Mouse (Mus musculus) limb, embryonic 12.5 days (tissue): Measurements from ENCODE around the gene Arf1. TPM values are rescaled to one million over a fixed set of nuclear protein-coding genes. Genes with fewer than 3 reads are reported as not detected.

Experiments
- ATAC-seq: fragments of 200-750 bp; cut with Nextera tagmentation; 2 replicates; pipeline ENCODE4 v1.8.0; 2017; ENCODE audit warnings: low read depth, moderate TSS enrichment; ENCODE audit not compliant: insufficient number of reproducible peaks, insufficient read depth, low FRiP score, low TSS enrichment
- H3K27ac ChIP-seq: fragments of 300-500 bp; sonication (generic); 2 replicates; pipeline ENCODE4 v1.5.1; 2016; ENCODE audit warnings: mild to moderate bottlenecking, moderate library complexity
- H3K27me3 ChIP-seq: fragments of 300-500 bp; sonication (generic); 2 replicates; pipeline ENCODE4 v1.6.1; 2016; ENCODE audit warnings: mild to moderate bottlenecking, moderate library complexity
- H3K36me3 ChIP-seq: fragments of 300-500 bp; sonication (generic); 2 replicates; pipeline ENCODE4 v1.6.1; 2016; ENCODE audit warnings: mild to moderate bottlenecking, moderate library complexity
- H3K4me1 ChIP-seq: fragments of 300-500 bp; sonication (generic); replicated peaks from 2 replicates; pipeline ENCODE4 v1.6.1; 2016
- H3K4me2 ChIP-seq: fragments of 300-500 bp; sonication (generic); 2 replicates; pipeline ENCODE4 v1.6.1; 2016; ENCODE audit warnings: mild to moderate bottlenecking, moderate library complexity
- H3K4me3 ChIP-seq: fragments of 300-500 bp; sonication (generic); replicated peaks from 2 replicates; pipeline ENCODE4 v1.5.1; 2016; ENCODE audit warnings: mild to moderate bottlenecking
- H3K9ac ChIP-seq: fragments of 300-500 bp; sonication (generic); replicated peaks from 2 replicates; pipeline ENCODE4 v1.6.1; 2016; ENCODE audit warnings: mild to moderate bottlenecking, moderate library complexity
- H3K9me3 ChIP-seq: fragments of 300-500 bp; sonication (generic); 2 replicates; pipeline ENCODE4 v1.6.1; 2016; ENCODE audit warnings: mild to moderate bottlenecking, moderate library complexity
- WGBS: fragments of 180-500 bp; shearing (Covaris S2); methylation state at CpG from one replicate; pipeline ENCODE4 v1.1.7; 2016; 5-methylcytosine and 5-hydroxymethylcytosine counted together
- polyA plus RNA-seq: library from polyadenylated mRNA; unstranded; fragments of >200 nt; fragmentation: Nextera tagmentation; extraction: Ambion mirVana; gene quantifications from 2 replicates; pipeline ENCODE4 v1.2.1, GENCODE M21; 2016

Gene Arf1
- polyA plus RNA-seq, 1 experiment from 2014 or later, result 603 TPM

DNA sequence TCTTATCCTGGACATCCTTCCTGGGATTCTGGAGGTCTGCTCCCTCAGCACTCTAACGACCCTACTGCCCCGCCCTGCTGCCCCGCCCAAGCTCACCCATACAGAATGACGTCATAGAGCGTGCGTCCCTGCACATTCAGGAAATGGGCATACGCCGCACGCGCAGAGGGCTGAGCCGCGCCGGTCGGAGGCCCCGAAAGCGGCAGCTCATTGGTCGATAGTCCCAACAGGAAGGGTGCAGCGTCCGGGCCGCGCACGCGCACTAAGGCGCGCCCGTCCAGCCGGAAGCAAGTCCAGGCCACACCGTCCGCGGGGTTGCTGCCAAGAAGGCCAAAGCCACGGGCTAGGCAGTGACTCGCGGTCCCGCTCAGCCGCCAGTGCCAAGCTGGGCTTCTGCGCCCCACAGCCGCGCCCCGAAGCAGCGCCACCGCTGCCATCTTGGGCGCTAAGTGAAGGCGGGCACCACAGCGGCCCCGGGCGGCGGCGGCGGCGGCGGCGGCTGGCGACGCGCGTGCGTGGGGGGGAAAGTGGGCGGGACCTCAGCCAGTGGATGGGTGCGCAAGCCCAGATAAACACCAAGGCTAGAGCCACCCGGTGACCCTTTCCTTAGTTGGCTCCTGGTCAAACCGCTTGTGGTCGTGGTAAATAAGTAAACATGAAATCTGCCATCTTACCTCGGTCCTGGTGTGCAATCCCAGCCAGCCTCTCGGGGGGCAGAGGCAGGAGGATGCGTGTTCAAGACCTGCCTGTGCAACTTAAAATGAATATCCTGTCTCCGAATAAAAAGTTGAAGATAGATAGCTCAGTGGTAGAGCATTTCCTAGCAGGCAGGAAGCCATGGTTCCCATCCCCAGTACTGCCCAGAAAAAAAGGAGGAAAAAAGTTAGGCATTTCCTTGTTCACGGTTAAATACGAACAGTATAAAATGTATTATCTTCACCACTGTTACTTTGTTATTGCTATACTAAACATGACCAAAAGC, 64.5 kb downstream of the Arf1 start, which contains the start of gene Iba57:
Iba57 (minus strand) TSS at position 485 of the 982 bp plus-strand sequence.
- H3K4me2 ChIP-seq, result peak within 1 kb of the TSS; percentile 64
- H3K4me3 ChIP-seq, result peak within 1 kb of the TSS; percentile 78
- peaks cover 1% of the 10 kb centered on the region; the same call in 1 of the 2 replicates for H3K36me3 ChIP-seq
- peak; percentile 99 for ATAC-seq
- H3K27ac ChIP-seq, result peak within 1 kb of the TSS; percentile 98
- peaks cover 7% of the 10 kb centered on the region for H3K4me1 ChIP-seq
- no peaks in the 10 kb centered on the region for H3K9me3 ChIP-seq
- H3K27me3 ChIP-seq, result no peaks in the 10 kb centered on the region
- WGBS, result 3% methylated on average over 68 of the region's 68 CpGs
- H3K9ac ChIP-seq, result peak within 1 kb of the TSS; percentile 89

DNA sequence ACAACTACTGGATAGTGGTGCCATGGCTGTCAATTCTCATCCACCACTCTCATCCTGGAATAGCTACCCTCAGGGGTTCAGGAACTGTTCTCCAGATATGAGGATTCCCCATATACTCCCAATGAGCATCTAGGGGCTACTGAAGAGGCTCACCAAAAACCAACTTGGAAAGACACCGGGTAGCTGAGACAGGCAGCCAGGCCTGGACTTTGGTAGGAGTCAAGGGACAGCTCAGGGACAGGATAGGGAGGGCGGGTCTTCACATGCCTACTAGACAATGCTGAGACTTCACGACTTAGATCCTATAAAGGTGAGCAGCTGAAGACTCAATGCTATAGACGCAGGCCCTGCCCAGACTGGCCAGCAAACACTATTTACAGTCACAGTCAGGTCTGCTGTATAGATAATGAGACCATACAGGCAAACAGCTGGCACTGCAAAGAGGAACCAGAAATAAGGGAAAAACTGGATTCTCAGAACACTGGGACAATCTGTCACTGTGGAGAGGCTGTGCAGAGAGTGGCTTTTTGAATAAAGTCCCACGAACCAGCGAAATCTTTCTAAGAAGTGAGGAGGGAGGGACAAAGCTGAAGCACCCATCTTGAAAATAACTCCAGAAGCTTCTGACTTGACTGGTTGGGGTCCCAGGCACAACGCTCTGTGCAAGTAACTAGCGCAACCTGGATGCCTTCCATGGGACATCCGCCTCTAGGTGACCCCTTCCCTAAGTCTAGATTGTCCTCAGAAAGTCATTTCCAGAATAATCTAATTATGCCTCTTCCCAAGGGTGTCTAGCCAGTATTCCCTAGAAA, 65.4 kb downstream of the Arf1 start:
- H3K9ac ChIP-seq, result no peak overlapping the region
- H3K27ac ChIP-seq, result peak overlapping the region; percentile 60; the same call in 1 of the 2 replicates
- 58% methylated on average over 9 of the region's 9 CpGs for WGBS
- no peaks in the 10 kb centered on the region for H3K27me3 ChIP-seq
- H3K4me3 ChIP-seq, result peak overlapping the region; percentile 78
- peaks cover 10% of the 10 kb centered on the region for H3K36me3 ChIP-seq
- peak overlapping the region; percentile 64 for H3K4me2 ChIP-seq
- H3K9me3 ChIP-seq, result no peaks in the 10 kb centered on the region
- peaks cover 7% of the 10 kb centered on the region for H3K4me1 ChIP-seq
- ATAC-seq, result no peak; the same call in 1 of the 2 replicates

Other genes starting within 250 kb of the Arf1 start
- 0.70 and 1.00 TPM in 2 replicates for gene Obscn, start 91.9 kb downstream of the Arf1 start, polyA plus RNA-seq
- 4.5 and 5.0 TPM in 2 replicates for gene Iba57, start 64.5 kb downstream of the Arf1 start, polyA plus RNA-seq
- gene Gjc2, start 45.1 kb downstream of the Arf1 start, polyA plus RNA-seq, result 0.65 and 1.2 TPM in 2 replicates
- gene Guk1, start 36.1 kb downstream of the Arf1 start, polyA plus RNA-seq, result 121 and 130 TPM in 2 replicates
- gene Mrpl55, start 25.8 kb downstream of the Arf1 start, polyA plus RNA-seq, result 93.9 and 94.7 TPM in 2 replicates
- gene 2310033P09Rik, start 19.9 kb downstream of the Arf1 start, polyA plus RNA-seq, result 34.8 and 36.9 TPM in 2 replicates
- gene Wnt3a, start 62.5 kb upstream of the Arf1 start, polyA plus RNA-seq, result 1.6 and 2.6 TPM in 2 replicates
- gene Wnt9a, start 78.7 kb upstream of the Arf1 start, polyA plus RNA-seq, result 5.0 and 5.6 TPM in 2 replicates
- 0.16 TPM in 1 of 2 replicates, not detected in the other for gene Prss38, start 147.4 kb upstream of the Arf1 start, polyA plus RNA-seq
- 17.4 and 18.6 TPM in 2 replicates for gene Jmjd4, start 221.8 kb upstream of the Arf1 start, polyA plus RNA-seq
- gene Snap47, start 222.9 kb upstream of the Arf1 start, polyA plus RNA-seq, result 142 and 145 TPM in 2 replicates
- 8.8 and 9.5 TPM in 2 replicates for gene Zfp867, start 244.2 kb upstream of the Arf1 start, polyA plus RNA-seq